Mouse (Mus musculus) thymus, adult 2 months (tissue): ENCODE results near the gene Pabpc4l.

Experiments used
- CTCF ChIP-seq: fragments of 200-500 bp; IDR thresholded peaks from 2 replicates; pipeline ENCODE4 v1.5.1; 2012; ENCODE audit warnings: mild to moderate bottlenecking, control low read depth, low read length, moderate library complexity, borderline replicate concordance; ENCODE audit not compliant: control insufficient read depth, poor library complexity, insufficient read depth; ENCODE audit errors: extremely low read depth
- POLR2A ChIP-seq: fragments of 200-500 bp; IDR thresholded peaks from 2 replicates; pipeline ENCODE4 v1.6.1; 2012; ENCODE audit warnings: mild to moderate bottlenecking, low read length, control low read depth, moderate library complexity; ENCODE audit not compliant: control insufficient read depth, poor library complexity, insufficient read depth; ENCODE audit errors: extremely low read depth

GRCm38 (mm10) chr3:46431416-46431815 is 16.6 kb downstream of the Pabpc4l start:
- TF ChIP-seq CTCF (no peak), POLR2A (no peak)
